Mouse (Mus musculus) neural tube, embryonic 14.5 days (tissue): ENCODE results near the gene Rnasel. TPM values are rescaled to one million over a fixed set of nuclear protein-coding genes. Genes with fewer than 3 reads are reported as not detected.

Source experiments
- ATAC-seq: fragments of 200-750 bp; cut with Nextera tagmentation; 2 replicates; pipeline ENCODE4 v1.8.0; 2017; ENCODE audit warnings: low read depth, mild to moderate bottlenecking, moderate TSS enrichment, moderate library complexity
- H3K27ac ChIP-seq: fragments of 300-500 bp; sonication (generic); 2 replicates; pipeline ENCODE4 v1.5.1; 2014; ENCODE audit warnings: low read depth, mild to moderate bottlenecking, control low read depth, low read length, moderate library complexity, mixed read lengths
- H3K27me3 ChIP-seq: fragments of 300-500 bp; sonication (generic); 2 replicates; pipeline ENCODE4 v1.6.1; 2014; ENCODE audit warnings: low read length; ENCODE audit not compliant: control insufficient read depth, insufficient read depth
- H3K36me3 ChIP-seq: fragments of 300-500 bp; sonication (generic); 2 replicates; pipeline ENCODE4 v1.6.1; 2014; ENCODE audit warnings: low read length, mixed read lengths; ENCODE audit not compliant: control insufficient read depth, insufficient read depth
- H3K4me1 ChIP-seq: fragments of 300-500 bp; sonication (generic); 2 replicates; pipeline ENCODE4 v1.6.1; 2014; ENCODE audit warnings: low read length; ENCODE audit not compliant: control insufficient read depth, insufficient read depth
- H3K4me2 ChIP-seq: fragments of 300-500 bp; sonication (generic); 2 replicates; pipeline ENCODE4 v1.6.1; 2014; ENCODE audit warnings: mild to moderate bottlenecking, low read depth, low read length, control low read depth
- H3K4me3 ChIP-seq: fragments of 300-500 bp; sonication (generic); 2 replicates; pipeline ENCODE4 v1.5.1; 2014; ENCODE audit warnings: low read depth, low read length, control low read depth, mixed read lengths
- H3K9ac ChIP-seq: fragments of 300-500 bp; sonication (generic); replicated peaks from 2 replicates; pipeline ENCODE4 v1.6.1; 2014; ENCODE audit warnings: low read depth, mild to moderate bottlenecking, control low read depth, low read length, mixed read lengths
- H3K9me3 ChIP-seq: fragments of 300-500 bp; sonication (generic); 2 replicates; pipeline ENCODE4 v1.6.1; 2016; ENCODE audit warnings: low read length; ENCODE audit not compliant: control insufficient read depth
- WGBS: fragments of 180-500 bp; shearing (Covaris S2); extraction: QIAGEN DNeasy Blood & Tissue Kit; methylation state at CpG from one replicate; pipeline ENCODE4 v1.1.7; 2014; 5-methylcytosine and 5-hydroxymethylcytosine counted together
- polyA plus RNA-seq: library from polyadenylated mRNA; unstranded; fragments of >200 nt; fragmentation: Nextera tagmentation; extraction: Ambion mirVana; gene quantifications from 2 replicates; pipeline ENCODE4 v1.2.1, GENCODE M21; 2014

Gene Rnasel
- polyA plus RNA-seq, 1 experiment from 2014 or later = 38.0 TPM

DNA sequence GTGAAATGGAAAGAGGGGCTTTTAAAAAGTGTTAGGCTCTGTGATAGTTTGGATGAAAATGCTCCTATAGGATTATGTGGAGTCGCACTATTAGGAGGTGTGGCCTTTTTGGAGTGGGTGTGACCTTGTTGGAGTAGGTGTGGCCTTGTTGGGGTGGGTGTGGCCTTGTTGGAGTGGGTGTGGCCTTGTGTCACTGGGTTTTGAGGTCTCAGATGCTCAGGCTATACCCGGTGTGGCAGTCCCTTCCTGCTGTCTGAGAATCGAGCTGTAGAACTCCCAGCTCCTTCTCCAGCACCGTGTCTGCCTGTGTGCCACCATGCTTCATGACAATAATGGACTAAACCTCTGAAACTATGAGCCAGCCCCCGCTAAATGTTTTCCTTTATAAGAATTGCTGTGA, 40.6 kb upstream of the Rnasel start:
- no peak for ATAC-seq

DNA sequence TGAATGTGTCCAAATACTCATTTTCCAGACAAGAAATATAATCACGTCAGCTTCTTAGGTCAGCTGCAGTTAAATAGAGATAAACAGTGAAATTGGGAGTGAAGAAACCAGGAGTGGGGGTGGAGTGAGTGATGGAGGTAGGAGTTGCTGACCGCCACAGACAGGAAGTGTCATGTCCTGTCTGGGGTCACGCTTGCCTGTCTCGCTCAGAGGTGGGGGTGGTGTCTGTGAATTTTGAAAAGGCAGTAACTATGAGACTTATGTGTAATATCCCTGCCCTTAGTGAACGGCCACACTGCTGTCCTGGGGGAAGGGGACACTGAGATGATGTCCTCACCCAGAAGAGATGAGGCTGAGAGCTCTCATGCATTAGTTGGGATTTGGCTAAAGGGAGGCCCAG, 39.8 kb upstream of the Rnasel start:
- WGBS = 81% methylated on average over 5 of the region's 5 CpGs
- no peak overlapping the region for H3K27ac ChIP-seq
- no peaks in the 10 kb centered on the region for H3K36me3 ChIP-seq
- H3K4me2 ChIP-seq = no peak overlapping the region
- H3K9me3 ChIP-seq = no peaks in the 10 kb centered on the region
- no peaks in the 10 kb centered on the region for H3K4me1 ChIP-seq
- H3K4me3 ChIP-seq = no peak overlapping the region
- H3K27me3 ChIP-seq = no peaks in the 10 kb centered on the region
- no peak for ATAC-seq
- no peak overlapping the region for H3K9ac ChIP-seq

More for the DNA sequence above, 40.6 kb upstream of the Rnasel start:
- H3K27me3 ChIP-seq = no peaks in the 10 kb centered on the region
- no peaks in the 10 kb centered on the region for H3K9me3 ChIP-seq
- H3K36me3 ChIP-seq = no peaks in the 10 kb centered on the region
- no peak overlapping the region for H3K9ac ChIP-seq
- H3K4me2 ChIP-seq = no peak overlapping the region
- no peak overlapping the region for H3K27ac ChIP-seq
- no peak overlapping the region for H3K4me3 ChIP-seq
- WGBS = 92% methylated on average over 5 of the region's 5 CpGs
- H3K4me1 ChIP-seq = peaks cover 3% of the 10 kb centered on the region; the same call in 1 of the 2 replicates

DNA sequence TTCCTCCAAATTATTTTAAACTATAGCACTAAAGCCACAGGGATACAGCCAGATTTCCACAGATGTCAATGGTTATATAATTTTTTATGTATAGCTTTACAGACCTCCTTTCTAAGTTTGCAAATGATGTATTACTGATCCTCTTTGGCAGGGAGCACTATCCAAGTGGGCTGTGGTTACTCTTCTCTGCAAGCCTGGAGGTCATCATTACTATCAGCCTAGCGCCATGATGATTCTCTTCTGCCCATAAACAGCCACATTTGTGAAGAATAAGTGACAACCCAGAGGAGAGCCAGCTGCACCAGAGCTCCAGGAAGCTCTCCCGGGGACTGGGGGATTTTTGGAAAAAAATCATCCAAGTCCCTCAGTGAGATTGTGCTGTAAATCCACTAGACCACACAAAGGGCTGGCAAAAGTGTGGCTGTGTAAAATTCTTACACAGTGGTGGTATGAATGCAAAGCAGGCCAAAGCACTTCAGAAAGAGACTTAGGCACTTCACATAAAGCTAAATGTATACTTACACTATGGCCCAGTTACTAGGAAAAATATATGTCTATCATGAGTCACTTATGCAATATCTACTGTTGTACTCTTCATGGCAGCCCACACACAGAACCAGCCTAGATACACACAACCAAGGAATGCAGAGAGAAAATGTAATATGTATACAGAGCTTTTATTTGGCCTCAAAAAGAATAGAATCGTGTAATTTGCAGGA, 37.5 kb upstream of the Rnasel start:
- H3K9me3 ChIP-seq = no peaks in the 10 kb centered on the region
- no peak overlapping the region for H3K4me2 ChIP-seq
- no peak overlapping the region for H3K27ac ChIP-seq
- no peaks in the 10 kb centered on the region for H3K27me3 ChIP-seq
- ATAC-seq = no peak
- no peak overlapping the region for H3K4me3 ChIP-seq
- no peak overlapping the region for H3K9ac ChIP-seq
- no peaks in the 10 kb centered on the region for H3K4me1 ChIP-seq
- 77% methylated on average over 3 of the region's 3 CpGs for WGBS
- no peaks in the 10 kb centered on the region for H3K36me3 ChIP-seq

DNA sequence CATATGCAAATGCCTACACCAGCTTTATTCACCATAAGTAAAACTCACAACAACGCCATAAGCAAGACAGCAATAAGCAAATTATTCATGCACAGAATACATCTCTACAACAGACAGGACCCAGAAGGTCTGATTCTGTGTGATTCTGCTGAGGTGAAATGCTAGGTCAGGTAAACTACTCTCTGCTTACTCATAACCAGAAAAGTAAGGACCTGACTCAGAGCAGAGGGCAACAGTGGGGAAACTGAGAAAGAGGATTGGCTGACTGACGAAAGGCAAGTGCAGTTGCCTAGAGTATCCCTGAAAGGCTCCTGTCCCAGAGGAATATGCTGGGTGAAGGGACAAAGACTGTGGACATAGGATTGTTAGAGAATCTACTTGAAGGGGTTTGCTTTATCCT, 36.6 kb upstream of the Rnasel start:
- ATAC-seq = no peak
- H3K9me3 ChIP-seq = no peaks in the 10 kb centered on the region
- WGBS = 97% methylated on average over 2 of the region's 2 CpGs
- no peaks in the 10 kb centered on the region for H3K4me1 ChIP-seq
- no peak overlapping the region for H3K27ac ChIP-seq
- H3K4me3 ChIP-seq = no peak overlapping the region
- H3K27me3 ChIP-seq = no peaks in the 10 kb centered on the region
- H3K9ac ChIP-seq = no peak overlapping the region
- H3K36me3 ChIP-seq = no peaks in the 10 kb centered on the region
- H3K4me2 ChIP-seq = no peak overlapping the region

DNA sequence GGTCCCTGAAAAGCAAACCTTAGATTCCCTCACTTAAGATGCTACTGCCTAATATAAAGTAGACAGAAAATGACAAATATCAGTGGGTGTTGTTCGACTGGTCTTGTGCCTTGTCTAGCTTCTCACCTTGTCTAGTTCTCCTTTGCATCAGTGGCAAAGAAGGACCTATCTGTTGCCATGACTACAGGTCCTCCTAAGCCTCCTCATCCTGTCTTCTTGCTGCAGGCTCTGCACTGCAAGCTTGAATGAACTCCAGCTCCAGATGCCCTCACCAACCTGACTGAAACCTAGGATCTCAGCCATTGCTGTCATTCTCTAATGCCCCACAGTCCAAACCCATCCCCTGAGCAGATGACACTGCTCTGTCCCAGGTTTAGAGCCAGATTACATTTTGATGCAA, 31.2 kb upstream of the Rnasel start:
- H3K4me3 ChIP-seq = no peak overlapping the region
- no peaks in the 10 kb centered on the region for H3K36me3 ChIP-seq
- no peaks in the 10 kb centered on the region for H3K4me1 ChIP-seq
- H3K9ac ChIP-seq = no peak overlapping the region
- ATAC-seq = no peak
- H3K27ac ChIP-seq = no peak overlapping the region
- H3K9me3 ChIP-seq = no peaks in the 10 kb centered on the region
- no peak overlapping the region for H3K4me2 ChIP-seq
- H3K27me3 ChIP-seq = no peaks in the 10 kb centered on the region
- 96% methylated on average over 1 of the region's 1 CpGs for WGBS

DNA sequence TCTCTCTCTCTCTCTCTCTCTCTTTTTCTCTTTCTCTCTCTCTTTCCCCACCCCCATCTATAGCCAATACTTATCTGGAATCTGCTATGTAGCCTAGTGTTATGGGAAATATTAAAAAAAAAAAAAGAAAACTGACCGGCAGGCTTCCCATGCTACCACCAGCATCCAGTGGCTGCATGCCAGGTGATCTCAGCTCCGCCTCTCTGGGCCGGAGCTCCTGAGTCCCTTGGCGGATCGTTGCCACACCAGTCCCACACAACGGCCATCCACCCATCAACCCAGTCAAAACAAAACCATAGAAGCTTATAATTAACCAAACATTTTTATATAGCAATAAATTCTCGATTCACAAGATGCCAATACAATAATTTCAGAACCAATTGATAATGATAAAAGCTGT, 28.3 kb upstream of the Rnasel start:
- Histone ChIP-seq H3K4me2 (no peak overlapping the region), H3K9me3 (no peaks in the 10 kb centered on the region), H3K4me1 (no peaks in the 10 kb centered on the region), H3K4me3 (no peak overlapping the region), H3K27ac (no peak overlapping the region), H3K27me3 (no peaks in the 10 kb centered on the region), H3K36me3 (no peaks in the 10 kb centered on the region), H3K9ac (no peak overlapping the region)
- WGBS = 86% methylated on average over 7 of the region's 7 CpGs
- ATAC-seq = no peak

DNA sequence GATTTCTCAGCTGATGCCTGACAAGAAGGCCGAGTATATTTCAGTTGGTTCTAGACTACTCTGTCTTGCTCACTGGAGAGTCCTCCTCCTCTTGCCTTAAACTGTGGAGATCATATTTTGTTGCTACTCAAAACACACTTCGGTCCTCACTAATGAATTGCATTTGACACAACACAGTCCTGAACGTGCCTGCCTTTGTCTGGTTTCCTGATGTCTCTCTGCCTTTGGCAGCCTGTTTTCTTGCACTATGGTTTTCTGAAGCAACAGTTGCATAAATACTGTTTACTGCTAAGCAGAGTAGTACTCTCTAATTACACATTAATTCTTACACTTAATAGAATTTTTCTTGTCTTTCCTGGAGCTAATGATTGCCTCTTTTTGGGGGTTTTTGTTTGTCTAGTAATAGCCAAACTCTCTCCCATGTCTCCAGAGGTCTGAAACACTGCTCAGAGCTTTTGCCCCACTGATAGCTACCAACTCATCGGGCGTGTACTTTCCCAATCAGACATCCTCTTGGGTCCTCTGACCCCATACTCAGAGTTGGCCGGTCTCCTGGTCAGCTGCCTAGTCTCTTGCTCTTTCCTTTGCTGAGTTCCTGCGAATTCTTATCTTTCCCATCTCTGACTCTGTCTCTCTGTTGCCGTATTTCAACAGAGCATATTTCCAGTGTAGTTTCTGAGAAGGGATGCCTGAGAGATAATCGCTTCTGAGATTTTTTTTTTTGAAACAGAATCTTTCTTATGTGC, 27.5 kb upstream of the Rnasel start:
- no peak for ATAC-seq
- 88% methylated on average over 9 of the region's 9 CpGs for WGBS
- Histone ChIP-seq H3K4me2 (no peak overlapping the region), H3K4me3 (no peak overlapping the region), H3K9me3 (no peaks in the 10 kb centered on the region), H3K27me3 (no peaks in the 10 kb centered on the region), H3K36me3 (no peaks in the 10 kb centered on the region), H3K27ac (no peak overlapping the region), H3K4me1 (peaks cover 2% of the 10 kb centered on the region; the same call in 1 of the 2 replicates), H3K9ac (no peak overlapping the region)

DNA sequence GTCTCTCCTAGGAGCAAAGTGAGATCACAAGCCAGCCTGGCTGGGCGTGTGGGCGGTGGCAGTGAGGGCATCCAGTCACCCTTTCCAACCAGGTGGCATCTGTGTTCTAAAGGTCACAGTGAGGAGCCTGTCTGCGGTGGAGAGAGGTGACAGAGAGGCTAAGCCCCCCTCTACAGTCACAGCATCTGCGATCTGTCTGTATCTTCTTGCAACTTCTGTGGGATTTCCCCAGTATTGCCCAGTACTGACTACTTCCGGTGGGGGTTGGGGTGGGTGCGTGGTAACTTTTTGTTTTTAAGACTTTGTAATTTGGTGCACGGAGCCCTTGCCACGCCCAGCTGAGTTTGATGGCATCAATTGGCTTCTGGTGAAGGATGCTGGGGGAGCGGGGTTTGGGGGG, 25.8 kb upstream of the Rnasel start:
- Histone ChIP-seq H3K27me3 (no peaks in the 10 kb centered on the region), H3K4me2 (no peak overlapping the region), H3K36me3 (no peaks in the 10 kb centered on the region), H3K4me3 (no peak overlapping the region), H3K4me1 (peaks cover 4% of the 10 kb centered on the region; the same call in 1 of the 2 replicates), H3K9me3 (no peaks in the 10 kb centered on the region), H3K27ac (no peak overlapping the region), H3K9ac (no peak overlapping the region)
- WGBS = 82% methylated on average over 9 of the region's 9 CpGs
- no peak for ATAC-seq

DNA sequence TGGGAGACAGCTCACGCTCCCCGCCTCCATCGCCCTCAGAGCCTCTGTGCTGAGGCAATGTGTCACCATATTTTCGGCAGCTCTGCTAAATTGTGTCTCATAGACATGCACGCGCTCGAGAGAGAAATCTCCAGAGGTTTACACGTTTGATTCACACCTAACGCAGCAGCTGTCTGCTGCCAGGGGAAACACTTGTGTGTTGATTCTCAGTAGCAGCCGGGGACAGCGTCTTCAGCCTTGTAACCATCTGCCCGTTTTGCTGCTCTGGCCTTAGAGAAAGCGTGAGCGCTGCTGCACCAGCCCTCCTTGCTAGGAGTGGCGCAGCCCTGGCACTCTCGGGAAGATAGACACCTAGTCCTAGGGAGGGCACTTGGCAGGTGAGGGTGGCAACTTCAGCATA, 22.6 kb upstream of the Rnasel start:
- no peak for ATAC-seq
- WGBS = 63% methylated on average over 16 of the region's 16 CpGs
- no peak overlapping the region for H3K27ac ChIP-seq

More for the DNA sequence above, 22.6 kb upstream of the Rnasel start:
- Histone ChIP-seq H3K36me3 (no peaks in the 10 kb centered on the region), H3K9ac (no peak overlapping the region), H3K4me1 (peaks cover 4% of the 10 kb centered on the region; the same call in 1 of the 2 replicates), H3K9me3 (no peaks in the 10 kb centered on the region), H3K4me3 (no peak overlapping the region), H3K4me2 (no peak overlapping the region), H3K27me3 (no peaks in the 10 kb centered on the region)
